ENCODE assay signal across 8 mouse cellular contexts in the genomic region with DNA sequence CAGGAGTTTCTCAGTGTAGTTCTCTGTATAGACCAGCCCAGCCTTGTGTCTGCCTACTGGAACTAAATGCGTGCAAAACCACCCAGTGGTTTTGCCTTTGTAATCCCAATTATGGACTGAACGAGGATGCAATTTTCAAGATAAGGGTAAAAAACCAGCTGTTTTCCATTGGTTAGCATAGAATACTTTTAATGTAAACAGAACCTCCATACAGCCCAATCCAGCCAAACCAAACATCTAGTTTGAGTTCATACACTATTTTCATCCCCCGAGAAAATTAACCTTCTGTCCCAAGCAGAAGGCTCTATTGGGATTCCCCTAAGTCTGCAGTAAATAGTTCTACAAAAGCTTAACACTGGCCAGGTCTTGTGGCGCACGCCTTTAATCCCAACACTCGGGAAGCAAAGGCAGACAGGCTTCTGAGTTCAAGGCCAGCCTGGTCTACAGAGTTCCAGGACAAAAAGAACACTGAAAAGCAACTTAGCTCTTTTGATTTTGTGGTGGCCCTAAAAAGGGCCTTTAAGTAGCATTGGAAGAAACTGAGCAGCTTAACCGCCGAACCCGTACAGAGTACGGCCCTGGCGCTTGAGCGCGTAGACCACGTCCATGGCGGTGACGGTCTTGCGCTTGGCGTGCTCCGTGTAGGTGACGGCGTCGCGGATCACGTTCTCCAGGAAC. TPM values are rescaled to one million over a fixed set of nuclear protein-coding genes. Genes with fewer than 3 reads are reported as not detected.
DNase-seq lines count a peak whose midpoint lies in the region; ATAC-seq lines count a peak whose summit lies in the region.

No protein-coding gene starts in this region.

- no peak for ATAC-seq in heart, embryonic 13.5 days (ENCODE audit: extremely low read depth, insufficient number of reproducible peaks, low FRiP score, low TSS enrichment)
- peak; percentile 15 for ATAC-seq in forebrain, embryonic 12.5 days (ENCODE audit: low FRiP score)
- peak; percentile 59 for ATAC-seq in liver, embryonic 12.5 days
- ATAC-seq in stomach, embryonic 14.5 days (ENCODE audit: insufficient number of reproducible peaks, insufficient read depth, low FRiP score, low read depth) = peak; percentile 2; the same call in 1 of the 2 replicates

- WGBS in heart, embryonic 13.5 days = 1% methylated on average over 23 of the region's 24 CpGs
- 1% methylated on average over 24 of the region's 24 CpGs for WGBS in forebrain, embryonic 12.5 days
- WGBS in liver, embryonic 12.5 days (ENCODE audit: insufficient replicate concordance) = under 1% methylated on average over 23 of the region's 24 CpGs
- under 1% methylated on average over 20 of the region's 24 CpGs for WGBS in stomach, embryonic 14.5 days

- H3K36me3 ChIP-seq in heart, embryonic 13.5 days = no peaks in the 10 kb centered on the region
- no peaks in the 10 kb centered on the region for H3K36me3 ChIP-seq in forebrain, embryonic 12.5 days (replicated peaks)
- no peaks in the 10 kb centered on the region for H3K36me3 ChIP-seq in liver, embryonic 12.5 days
- H3K36me3 ChIP-seq in stomach, embryonic 14.5 days (ENCODE audit: control insufficient read depth, insufficient read depth, low read length) = no peaks in the 10 kb centered on the region

- no peaks in the 10 kb centered on the region for H3K9me3 ChIP-seq in heart, embryonic 13.5 days
- no peaks in the 10 kb centered on the region for H3K9me3 ChIP-seq in forebrain, embryonic 12.5 days
- H3K9me3 ChIP-seq in liver, embryonic 12.5 days (replicated peaks) = no peaks in the 10 kb centered on the region
- H3K9me3 ChIP-seq in stomach, embryonic 14.5 days (ENCODE audit: control insufficient read depth, low read depth, low read length) = no peaks in the 10 kb centered on the region

- peak overlapping the region; percentile 89 for H3K4me2 ChIP-seq in heart, embryonic 13.5 days
- peak overlapping the region; percentile 77 for H3K4me2 ChIP-seq in forebrain, embryonic 12.5 days
- peak overlapping the region; percentile 75 for H3K4me2 ChIP-seq in liver, embryonic 12.5 days
- peak overlapping the region; percentile 73 for H3K4me2 ChIP-seq in stomach, embryonic 14.5 days (replicated peaks; ENCODE audit: low read depth, low read length)

- no peak for DNase-seq in heart, adult 8-10 months (ENCODE audit: low spot score)
- peak; percentile 65 for DNase-seq in Muller cell, postnatal 12 days (ENCODE audit: inconsistent ontology term)
- DNase-seq in layer of hippocampus, postnatal 10 days (ENCODE audit: low spot score in 2 of 2) = no peak
- DNase-seq in adrenal gland, postnatal 36 days = no peak

- no peaks in the 10 kb centered on the region for H3K27me3 ChIP-seq in heart, embryonic 13.5 days (replicated peaks)
- H3K27me3 ChIP-seq in forebrain, embryonic 12.5 days = no peaks in the 10 kb centered on the region
- H3K27me3 ChIP-seq in liver, embryonic 12.5 days (replicated peaks) = no peaks in the 10 kb centered on the region
- H3K27me3 ChIP-seq in stomach, embryonic 14.5 days (ENCODE audit: control insufficient read depth, insufficient read depth, low read length) = no peaks in the 10 kb centered on the region

- peak overlapping the region; percentile 91 for H3K27ac ChIP-seq in heart, embryonic 13.5 days (replicated peaks)
- H3K27ac ChIP-seq in forebrain, embryonic 12.5 days = peak overlapping the region; percentile 97
- peak overlapping the region; percentile 98 for H3K27ac ChIP-seq in liver, embryonic 12.5 days
- peak overlapping the region; percentile 95 for H3K27ac ChIP-seq in stomach, embryonic 14.5 days (ENCODE audit: low read length)

- H3K4me3 ChIP-seq in heart, embryonic 13.5 days = peak overlapping the region; percentile 55
- H3K4me3 ChIP-seq in forebrain, embryonic 12.5 days (replicated peaks) = peak overlapping the region; percentile 48
- peak overlapping the region; percentile 60 for H3K4me3 ChIP-seq in liver, embryonic 12.5 days
- H3K4me3 ChIP-seq in stomach, embryonic 14.5 days (ENCODE audit: low read depth, low read length) = peak overlapping the region; percentile 40

- peaks cover 47% of the 10 kb centered on the region for H3K4me1 ChIP-seq in heart, embryonic 13.5 days
- H3K4me1 ChIP-seq in forebrain, embryonic 12.5 days = peaks cover 27% of the 10 kb centered on the region
- peaks cover 63% of the 10 kb centered on the region for H3K4me1 ChIP-seq in liver, embryonic 12.5 days
- peaks cover 7% of the 10 kb centered on the region; the same call in 1 of the 2 replicates for H3K4me1 ChIP-seq in stomach, embryonic 14.5 days (ENCODE audit: control insufficient read depth, insufficient read depth, low read length)

- H3K9ac ChIP-seq in heart, embryonic 13.5 days = peak overlapping the region; percentile 83
- H3K9ac ChIP-seq in forebrain, embryonic 12.5 days = peak overlapping the region; percentile 72
- H3K9ac ChIP-seq in liver, embryonic 12.5 days = peak overlapping the region; percentile 89
- H3K9ac ChIP-seq in stomach, embryonic 14.5 days (replicated peaks; ENCODE audit: low read depth, low read length) = peak overlapping the region; percentile 43

RNA-seq across cellular contexts. Expression of gene Hist1h4i, which starts 0.6 kb away (rescaled TPM):
- 10.8 and 11.3 TPM in 2 replicates for polyA plus RNA-seq in heart, embryonic 13.5 days (2015; fragmentation: Nextera tagmentation; extraction: Ambion mirVana)
- total RNA-seq in heart, adult 8-10 months (2022) = 10 to 100 TPM; 11.6 to 17.7 (median 15.2) TPM
- 44.5 and 46.9 TPM in 2 replicates for polyA plus RNA-seq in forebrain, embryonic 12.5 days (2016; fragmentation: Nextera tagmentation; extraction: Ambion mirVana)
- polyA plus RNA-seq in liver, embryonic 12.5 days (2016; fragmentation: Nextera tagmentation; extraction: Ambion mirVana) = 44.1 and 49.4 TPM in 2 replicates
- polyA plus RNA-seq in stomach, embryonic 14.5 days (2014; fragmentation: Nextera tagmentation; extraction: Ambion mirVana) = 19.1 and 22.4 TPM in 2 replicates
- total RNA-seq in layer of hippocampus, postnatal 10 days (2021) = 10 to 100 TPM; 51.2 to 53.7 TPM
- total RNA-seq in adrenal gland, postnatal 36 days (2021) = 10 to 100 TPM; 75.2 to 76.6 TPM

RNA-seq across cellular contexts. Expression of gene Hist1h2ag, which starts 2.1 kb away (rescaled TPM):
- polyA plus RNA-seq in heart, embryonic 13.5 days (2015; fragmentation: Nextera tagmentation; extraction: Ambion mirVana) = 15.8 and 19.9 TPM in 2 replicates
- 10 to 100 TPM in 1 of 4 experiments, 1 to 10 TPM in 3; 2.7 to 12.6 (median 6.6) TPM for total RNA-seq in heart, adult 8-10 months (2022)
- polyA plus RNA-seq in forebrain, embryonic 12.5 days (2016; fragmentation: Nextera tagmentation; extraction: Ambion mirVana) = 82.7 and 84.6 TPM in 2 replicates
- polyA plus RNA-seq in liver, embryonic 12.5 days (2016; fragmentation: Nextera tagmentation; extraction: Ambion mirVana) = 24.0 and 28.2 TPM in 2 replicates
- polyA plus RNA-seq in stomach, embryonic 14.5 days (2014; fragmentation: Nextera tagmentation; extraction: Ambion mirVana) = 43.8 and 54.9 TPM in 2 replicates
- total RNA-seq in layer of hippocampus, postnatal 10 days (2021) = 10 to 100 TPM; 33.8 to 36.8 TPM
- 10 to 100 TPM; 41.1 to 45.0 TPM for total RNA-seq in adrenal gland, postnatal 36 days (2021)

RNA-seq across cellular contexts. Expression of gene Hist1h2bj, which starts 2.4 kb away (rescaled TPM):
- polyA plus RNA-seq in heart, embryonic 13.5 days (2015; fragmentation: Nextera tagmentation; extraction: Ambion mirVana) = 3.9 and 5.9 TPM in 2 replicates
- total RNA-seq in heart, adult 8-10 months (2022) = 1 to 10 TPM; 1.4 to 7.1 (median 2.5) TPM
- polyA plus RNA-seq in forebrain, embryonic 12.5 days (2016; fragmentation: Nextera tagmentation; extraction: Ambion mirVana) = 13.1 and 15.8 TPM in 2 replicates
- polyA plus RNA-seq in liver, embryonic 12.5 days (2016; fragmentation: Nextera tagmentation; extraction: Ambion mirVana) = 14.5 and 17.1 TPM in 2 replicates
- 8.6 and 12.4 TPM in 2 replicates for polyA plus RNA-seq in stomach, embryonic 14.5 days (2014; fragmentation: Nextera tagmentation; extraction: Ambion mirVana)
- 10 to 100 TPM; 29.4 to 36.1 TPM for total RNA-seq in layer of hippocampus, postnatal 10 days (2021)
- total RNA-seq in adrenal gland, postnatal 36 days (2021) = 10 to 100 TPM; 40.2 to 48.5 TPM

RNA-seq across cellular contexts. Expression of gene Hist1h2bk, which starts 4.9 kb away (rescaled TPM):
- polyA plus RNA-seq in heart, embryonic 13.5 days (2015; fragmentation: Nextera tagmentation; extraction: Ambion mirVana) = 3.1 and 3.4 TPM in 2 replicates
- total RNA-seq in heart, adult 8-10 months (2022) = 10 to 100 TPM in 1 of 4 experiments, 1 to 10 TPM in 3; 4.6 to 13.2 (median 8.3) TPM
- 10.0 and 10.5 TPM in 2 replicates for polyA plus RNA-seq in forebrain, embryonic 12.5 days (2016; fragmentation: Nextera tagmentation; extraction: Ambion mirVana)
- polyA plus RNA-seq in liver, embryonic 12.5 days (2016; fragmentation: Nextera tagmentation; extraction: Ambion mirVana) = 4.4 and 4.8 TPM in 2 replicates
- 7.0 and 7.5 TPM in 2 replicates for polyA plus RNA-seq in stomach, embryonic 14.5 days (2014; fragmentation: Nextera tagmentation; extraction: Ambion mirVana)
- total RNA-seq in layer of hippocampus, postnatal 10 days (2021) = 10 to 100 TPM; 73.9 to 80.0 TPM
- total RNA-seq in adrenal gland, postnatal 36 days (2021) = 10 to 100 TPM; 67.8 to 68.6 TPM

RNA-seq across cellular contexts. Expression of gene Hist1h2ah, which starts 5.2 kb away (rescaled TPM):
- polyA plus RNA-seq in heart, embryonic 13.5 days (2015; fragmentation: Nextera tagmentation; extraction: Ambion mirVana) = 4.1 and 11.0 TPM in 2 replicates
- total RNA-seq in heart, adult 8-10 months (2022) = 10 to 100 TPM in 2 of 4 experiments, 1 to 10 TPM in 2; 1.7 to 11.1 (median 9.1) TPM
- 7.0 and 22.0 TPM in 2 replicates for polyA plus RNA-seq in forebrain, embryonic 12.5 days (2016; fragmentation: Nextera tagmentation; extraction: Ambion mirVana)
- polyA plus RNA-seq in liver, embryonic 12.5 days (2016; fragmentation: Nextera tagmentation; extraction: Ambion mirVana) = 9.3 and 17.8 TPM in 2 replicates
- 10.3 and 12.7 TPM in 2 replicates for polyA plus RNA-seq in stomach, embryonic 14.5 days (2014; fragmentation: Nextera tagmentation; extraction: Ambion mirVana)
- 10 to 100 TPM; 64.1 to 78.6 TPM for total RNA-seq in layer of hippocampus, postnatal 10 days (2021)
- 10 to 100 TPM; 58.6 to 69.2 TPM for total RNA-seq in adrenal gland, postnatal 36 days (2021)
